Mouse (Mus musculus): ENCODE results near the gene Tctex1d4.

Tctex1d4 gene

DNA sequence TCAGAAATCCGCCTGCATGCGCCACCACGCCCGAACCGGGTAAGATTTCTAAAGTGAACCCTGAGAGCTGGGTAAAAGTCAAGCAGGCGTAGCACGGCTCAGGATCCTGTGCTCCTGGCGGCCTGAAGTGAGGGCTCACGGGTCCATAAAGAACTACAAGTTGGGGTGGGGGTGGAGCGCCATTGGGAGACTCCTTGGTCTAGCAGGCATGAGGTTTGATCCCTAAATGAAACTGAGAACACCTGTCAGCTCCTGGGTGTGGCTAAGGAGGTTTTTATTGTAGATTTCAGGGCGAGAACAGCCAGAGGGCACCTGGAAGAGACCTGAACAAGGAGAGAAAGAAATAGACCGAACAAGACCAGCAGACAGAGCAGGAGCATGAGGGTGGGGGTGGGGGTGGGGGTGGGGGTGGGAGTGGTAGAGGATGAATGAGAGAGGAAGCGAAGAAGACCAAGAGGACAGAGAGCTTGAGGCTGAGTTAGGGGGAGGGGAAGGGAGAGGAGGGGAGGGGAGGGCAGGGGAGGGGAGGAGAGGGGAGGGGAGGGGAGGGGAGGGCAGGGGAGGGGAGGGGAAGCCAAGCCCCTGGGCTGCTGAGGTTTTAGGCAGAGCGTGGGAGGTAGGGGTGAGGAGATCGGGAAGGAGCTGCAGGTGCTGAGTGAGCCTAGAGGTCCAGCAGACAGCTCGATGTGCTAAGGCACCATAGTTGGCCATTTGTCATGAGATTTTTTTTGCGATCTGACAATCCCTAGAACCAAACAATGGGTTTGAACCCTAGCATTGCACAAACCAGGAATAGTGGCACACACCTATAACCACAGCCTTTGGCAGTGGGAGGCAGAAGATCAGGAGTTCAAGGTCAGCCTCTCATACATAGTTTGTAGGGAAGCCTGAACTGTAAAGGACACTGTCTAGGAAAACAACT lies 12.0 kb downstream of the Tctex1d4 start:
- DNase-seq (ENCODE audit: low spot score in 2 of 2): no peak

DNA sequence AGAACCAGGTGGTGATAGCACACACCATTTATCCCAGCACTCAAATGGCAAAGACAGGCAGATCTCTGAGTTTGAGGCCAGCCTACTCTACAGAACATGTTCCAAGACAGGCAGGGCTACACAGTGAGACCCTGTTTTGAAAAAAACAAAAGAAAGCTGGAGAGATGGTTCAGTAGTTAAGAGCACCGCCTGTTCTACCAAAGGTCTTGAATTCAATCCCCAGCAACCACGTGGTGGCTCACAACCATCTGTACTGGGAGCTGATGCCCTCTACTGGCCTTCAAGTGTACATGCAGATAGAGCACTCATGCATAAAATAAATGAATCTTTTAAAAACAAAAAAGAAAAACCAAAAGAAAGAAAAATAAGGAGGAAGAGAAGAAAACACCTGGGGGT lies 12.6 kb downstream of the Tctex1d4 start:
- peak; percentile 60 to 74 for DNase-seq (ENCODE audit: low spot score in 2 of 2)

DNA sequence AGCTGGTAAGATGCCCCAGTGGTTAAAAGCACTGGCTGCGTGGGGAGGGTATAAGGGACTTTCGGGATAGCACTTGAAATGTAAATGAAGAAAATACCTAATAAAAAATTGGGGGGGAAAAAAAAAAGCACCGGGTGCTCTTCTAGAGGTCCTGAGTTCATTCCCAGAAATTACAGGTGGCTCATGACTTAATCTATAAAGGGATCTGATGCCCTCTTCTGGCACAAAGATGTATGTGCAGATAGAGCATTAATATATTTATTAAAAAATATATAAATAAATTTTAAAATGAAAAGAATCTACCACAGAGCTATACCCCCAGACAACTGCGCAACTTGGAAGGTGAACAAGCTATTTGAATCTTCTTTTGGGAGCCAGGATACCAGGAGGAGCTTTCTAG lies 14.0 kb downstream of the Tctex1d4 start:
- DNase-seq (ENCODE audit: low spot score in 2 of 2): no peak

DNA sequence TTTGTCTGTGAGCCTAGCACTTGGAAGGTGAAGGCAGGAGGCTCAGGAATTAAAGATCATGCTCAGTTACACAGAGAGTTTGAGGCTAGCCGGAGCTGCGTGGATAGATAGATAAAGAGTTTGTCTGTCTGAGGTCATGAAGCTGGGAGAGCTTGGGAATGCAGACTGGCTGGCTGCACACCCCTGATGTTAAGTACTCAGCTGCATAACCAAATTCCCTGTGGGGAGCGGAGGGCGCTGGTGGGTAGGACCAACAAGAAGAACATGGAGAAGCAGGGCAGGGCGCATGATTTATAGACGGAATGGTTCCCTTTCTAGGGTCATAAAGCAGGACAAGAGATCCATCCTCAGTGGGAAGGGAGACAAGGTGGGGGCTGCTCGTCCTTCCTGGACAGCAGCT lies 16.4 kb downstream of the Tctex1d4 start:
- DNase-seq (ENCODE audit: low spot score in 2 of 2): no peak

DNA sequence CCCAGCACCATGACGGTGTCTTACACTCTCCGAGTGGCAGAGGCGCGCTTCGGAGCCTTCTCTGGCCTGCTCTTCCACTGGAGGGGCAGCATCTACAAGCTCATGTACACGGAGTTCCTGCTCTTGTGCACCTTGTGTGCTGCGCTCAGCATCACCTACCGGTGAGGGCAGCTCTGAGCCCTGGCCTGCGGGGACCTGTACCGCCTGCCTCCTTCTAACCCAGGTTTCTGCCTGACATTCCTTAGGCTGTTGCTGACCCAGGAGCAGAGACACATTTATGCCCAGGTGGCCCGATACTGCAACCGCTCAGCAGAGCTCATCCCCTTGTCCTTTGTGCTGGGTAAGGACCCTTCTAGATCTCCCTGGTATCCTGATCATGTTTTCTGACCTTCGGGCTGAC lies 18.7 kb downstream of the Tctex1d4 start:
- DNase-seq (ENCODE audit: low spot score in 2 of 2): no peak

DNA sequence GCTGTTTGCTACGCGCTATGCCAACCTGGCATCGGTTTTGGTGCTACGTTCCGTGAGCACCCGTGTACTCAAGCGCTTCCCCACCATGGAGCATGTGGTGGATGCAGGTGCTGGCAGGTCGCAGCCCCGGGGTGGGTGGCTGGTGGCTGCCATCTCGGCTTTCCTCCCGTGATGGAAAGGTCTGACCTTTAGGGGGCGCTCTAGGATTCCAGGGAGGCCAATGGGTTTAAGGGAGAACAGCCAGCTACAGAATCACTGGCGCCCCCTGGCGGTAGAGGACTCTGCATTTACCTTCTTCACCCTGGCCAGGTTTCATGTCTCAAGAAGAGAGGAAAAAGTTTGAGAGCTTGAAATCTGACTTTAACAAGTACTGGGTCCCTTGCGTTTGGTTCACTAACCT lies 19.6 kb downstream of the Tctex1d4 start:
- DNase-seq (ENCODE audit: low spot score in 2 of 2): peak; percentile 81 to 88

DNA sequence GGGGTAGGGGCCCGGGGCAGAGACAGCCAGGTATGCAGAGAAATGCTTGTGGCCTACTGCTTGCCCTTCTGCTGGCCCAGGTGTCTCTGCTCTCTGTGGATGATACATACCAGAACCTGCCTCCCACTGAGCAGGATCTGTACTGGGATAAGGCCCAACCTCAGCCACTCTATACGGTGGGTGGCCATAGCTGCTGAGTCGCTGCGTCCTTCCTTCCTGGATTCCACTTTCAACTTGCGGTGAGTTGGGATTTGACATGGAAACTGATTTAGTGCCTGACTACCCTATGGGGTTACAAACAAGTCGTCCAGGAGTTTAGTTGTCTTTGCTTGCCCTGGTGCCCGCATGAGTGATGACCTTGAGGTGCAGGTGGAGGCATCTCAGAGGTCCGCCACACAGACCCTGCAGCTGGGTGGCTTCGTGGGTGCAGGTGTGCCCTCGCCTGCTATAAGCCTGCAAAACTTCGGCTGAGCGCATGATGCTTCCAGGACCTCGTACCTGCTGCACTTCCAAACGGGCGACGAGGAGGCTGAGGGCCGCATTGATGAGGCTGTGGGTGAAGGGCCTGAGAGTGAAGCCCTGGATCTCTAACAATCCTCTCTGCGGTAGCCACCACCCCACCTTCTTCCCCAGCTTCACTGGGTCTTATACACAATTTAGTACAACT lies 21.6 kb downstream of the Tctex1d4 start:
- DNase-seq (ENCODE audit: low spot score in 2 of 2): no peak

DNA sequence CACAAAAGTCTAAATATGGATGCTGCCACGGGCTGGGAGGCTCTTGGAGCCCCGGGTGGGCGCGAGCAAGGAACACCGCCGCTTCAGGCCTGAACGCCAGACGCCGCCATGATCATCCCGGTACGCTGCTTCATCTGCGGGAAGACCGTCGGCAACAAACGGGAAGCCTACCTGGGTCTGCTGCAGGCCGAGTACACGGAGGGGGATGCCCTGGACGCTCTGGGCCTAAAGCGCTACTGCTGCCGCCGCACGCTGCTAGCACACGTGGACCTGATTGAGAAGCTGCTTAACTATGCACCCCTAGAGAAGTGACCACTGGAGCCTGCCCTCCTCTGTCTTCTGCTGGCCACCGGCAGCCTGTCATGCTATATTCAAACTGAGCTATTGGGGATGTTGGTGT lies 22.2 kb downstream of the Tctex1d4 start:
- no peak for DNase-seq (ENCODE audit: low spot score in 2 of 2)

DNA sequence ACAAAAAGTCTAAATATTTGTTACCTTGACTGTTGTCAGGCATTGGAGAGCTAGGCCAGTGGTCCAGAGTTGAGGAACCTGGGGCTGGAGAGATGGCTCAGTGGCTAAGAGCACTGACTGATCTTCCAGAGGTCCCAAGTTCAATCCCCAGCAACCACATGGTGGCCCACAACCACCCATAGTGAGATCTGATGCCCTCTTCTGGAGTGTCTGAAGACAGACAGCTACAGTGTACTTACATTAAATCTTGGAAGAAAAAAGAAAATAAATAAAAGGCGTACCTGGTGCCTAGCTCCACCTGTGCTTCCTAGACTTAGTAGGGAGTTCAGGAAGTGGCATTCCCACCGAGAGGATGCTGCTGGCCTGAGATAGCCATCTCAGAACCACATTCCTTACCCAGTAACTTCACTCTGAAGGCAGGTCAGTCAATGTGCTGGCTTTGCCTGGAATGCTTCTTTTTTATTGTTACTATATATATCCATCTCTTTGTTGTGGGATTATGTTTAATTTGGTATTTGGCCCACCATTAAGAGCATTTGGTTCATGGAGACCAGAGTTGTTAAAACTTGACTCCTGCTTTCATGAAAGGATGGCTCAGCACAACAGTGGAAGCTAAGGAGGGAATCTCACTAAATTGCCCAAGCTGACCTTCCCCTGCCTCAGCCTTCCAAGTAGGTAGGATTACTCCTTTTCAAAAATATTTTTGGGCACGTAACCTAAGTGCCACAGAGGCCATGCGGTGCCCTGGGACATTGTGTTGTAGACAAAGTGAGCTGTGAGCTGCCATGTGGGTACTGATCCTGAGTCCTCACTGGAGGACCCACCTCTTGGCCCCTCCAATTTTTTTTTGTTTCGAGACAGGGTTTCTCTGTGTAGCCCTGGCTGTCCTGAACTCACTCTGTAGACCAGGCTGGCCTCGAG lies 23.0 kb downstream of the Tctex1d4 start:
- no peak for DNase-seq (ENCODE audit: low spot score in 2 of 2)

DNA sequence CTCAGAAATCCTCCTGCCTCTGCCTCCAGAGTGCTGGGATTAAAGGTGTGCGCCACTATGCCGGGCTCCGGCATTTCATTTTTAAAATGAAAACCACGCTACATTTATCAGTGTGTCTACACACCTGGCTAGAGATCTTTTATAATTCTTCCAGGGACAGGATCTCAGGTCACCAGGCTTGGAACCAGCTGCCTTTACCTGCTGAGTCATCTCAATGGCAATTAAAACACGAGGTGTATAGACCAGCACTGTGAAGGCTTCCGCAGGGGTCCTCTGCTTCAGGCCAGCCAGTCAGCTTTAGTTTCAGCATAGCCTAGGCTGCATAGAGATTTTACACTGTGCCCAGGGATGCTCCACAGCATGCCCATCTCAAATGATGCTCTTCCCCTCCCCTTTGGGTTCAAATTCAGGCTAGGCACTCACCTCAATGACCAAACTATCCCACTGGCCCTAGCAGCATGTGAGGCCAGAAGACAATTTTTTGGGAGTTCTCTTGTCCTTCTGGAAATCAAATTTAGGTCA lies 23.7 kb downstream of the Tctex1d4 start:
- DNase-seq (ENCODE audit: low spot score in 2 of 2): no peak

DNA sequence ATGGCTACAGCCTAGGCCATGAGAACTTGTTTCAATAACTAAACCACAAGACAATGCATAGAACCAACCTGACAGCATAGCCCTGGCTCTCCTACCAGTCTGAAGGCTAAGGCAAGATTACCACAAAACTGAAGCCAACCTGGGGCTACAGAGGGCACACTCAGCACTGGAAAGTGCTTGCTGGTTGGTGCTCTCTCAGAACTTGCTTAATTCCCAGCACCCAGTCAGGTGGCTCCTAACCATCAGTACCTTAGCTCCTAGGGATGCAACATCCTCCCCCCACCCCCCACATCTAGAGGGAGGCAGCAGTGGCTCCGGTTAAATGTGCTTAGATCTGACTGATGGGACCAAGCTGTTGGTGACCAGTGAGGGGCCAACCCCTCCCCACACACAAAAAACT lies 24.8 kb downstream of the Tctex1d4 start:
- DNase-seq (ENCODE audit: low spot score in 2 of 2): no peak

DNA sequence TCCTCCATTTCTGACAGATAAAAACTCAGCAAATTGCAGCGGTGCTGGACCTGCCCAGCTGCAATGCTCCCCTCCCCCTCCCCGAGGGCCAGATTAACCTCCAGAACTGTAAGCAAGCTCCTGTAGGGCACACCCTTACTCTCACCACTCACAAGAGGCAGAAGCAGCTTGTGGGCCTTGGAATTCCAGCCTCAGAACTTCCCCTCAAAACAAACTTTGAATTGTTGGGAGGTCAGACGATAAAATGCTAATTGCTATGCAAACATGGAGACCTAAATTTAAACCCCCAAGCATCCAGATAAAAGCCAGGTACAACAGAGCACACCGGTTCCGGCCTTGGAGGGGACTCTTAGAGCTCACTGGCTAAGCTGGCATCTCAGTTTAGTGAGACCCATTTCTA lies 26.1 kb downstream of the Tctex1d4 start:
- DNase-seq (ENCODE audit: low spot score in 2 of 2): no peak

DNA sequence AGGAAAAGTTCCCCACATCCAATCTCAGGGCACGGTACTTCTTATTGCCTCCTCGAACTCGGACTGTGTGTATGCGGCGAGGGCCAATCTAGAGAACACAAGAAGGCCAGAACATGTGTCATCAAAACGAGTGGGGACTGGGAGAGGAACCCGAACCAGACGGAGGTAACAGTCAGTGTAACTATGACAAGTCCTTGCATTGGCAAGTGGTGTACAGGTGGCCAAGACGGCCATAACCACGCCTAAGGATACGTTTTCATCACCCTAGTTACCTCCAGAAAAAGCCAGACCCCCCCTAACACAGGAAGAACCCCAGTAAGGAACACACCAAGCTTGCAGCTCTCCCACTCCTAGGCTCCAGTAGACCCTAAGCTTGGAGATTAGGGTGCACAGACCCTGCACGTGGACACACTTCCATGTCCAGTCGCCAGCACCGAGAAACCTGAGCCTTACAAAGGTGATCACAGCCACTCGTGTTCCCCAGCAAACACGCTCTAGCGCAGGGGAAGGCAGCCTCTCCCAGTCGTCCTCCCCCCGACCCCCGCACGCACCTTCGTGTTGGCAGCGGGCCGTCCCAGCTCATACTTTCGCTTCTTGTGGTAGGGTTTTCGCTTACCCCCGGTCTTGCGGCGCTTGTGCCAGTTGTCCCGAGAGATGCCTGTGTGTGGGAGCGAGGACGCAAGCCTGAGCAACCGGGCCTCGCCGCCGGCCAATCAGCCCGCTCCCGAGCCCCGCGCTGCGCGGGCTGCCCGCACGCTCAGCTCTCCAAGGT lies 28.6 kb downstream of the Tctex1d4 start:
- DNase-seq (ENCODE audit: low spot score in 2 of 2): no peak

DNA sequence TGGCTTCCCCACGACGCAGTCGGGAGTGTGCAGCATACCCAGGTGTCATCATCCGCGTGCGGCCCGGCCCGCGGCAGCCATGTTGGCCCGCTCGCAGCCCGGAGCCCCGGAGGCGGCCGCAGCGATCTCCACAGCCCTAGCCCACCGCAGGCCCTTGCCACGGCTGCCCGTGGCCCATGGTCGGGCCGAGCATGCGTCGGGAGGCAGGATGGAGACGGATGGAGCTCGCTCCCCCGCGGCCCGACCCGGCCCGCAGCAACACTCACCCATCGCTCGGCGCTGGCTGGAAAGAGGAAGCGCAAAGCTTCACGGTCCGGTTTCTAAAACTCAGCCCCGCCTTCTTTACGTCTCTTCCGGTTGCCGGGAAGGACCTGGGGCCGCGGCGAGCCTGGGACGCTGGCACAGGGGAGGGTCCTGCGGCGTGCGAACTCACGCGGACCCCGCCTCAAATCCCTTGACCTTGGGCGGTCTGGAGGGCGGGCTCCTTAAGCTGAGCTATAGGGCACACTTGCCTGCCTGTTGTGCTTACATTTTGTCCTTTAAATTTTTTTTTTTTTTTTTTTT lies 29.3 kb downstream of the Tctex1d4 start, which contains the start of gene Rps8:
TSS of gene Rps8 (minus strand) at position 452 of the 564 bp plus-strand sequence.
- peak; percentile 86 to 88 for DNase-seq (ENCODE audit: low spot score in 2 of 2)

DNA sequence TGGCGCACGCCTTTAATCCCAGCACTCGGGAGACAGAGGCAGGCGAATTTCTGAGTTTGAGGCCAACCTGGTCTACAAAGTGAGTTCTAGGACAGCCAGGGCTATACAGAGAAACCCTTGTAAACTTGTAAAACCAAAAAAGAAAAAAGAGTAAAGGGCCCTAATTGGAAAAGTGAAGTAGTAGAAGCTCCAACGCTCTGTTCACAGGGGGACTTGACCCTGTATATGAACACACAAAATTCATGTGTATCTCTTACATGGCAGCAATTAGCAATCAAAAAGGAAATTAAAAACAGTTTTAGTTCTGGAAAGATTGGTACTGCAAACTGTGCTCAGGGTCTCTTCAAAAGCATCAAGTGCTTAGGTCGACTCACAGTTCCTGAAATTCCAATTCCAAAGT lies 29.8 kb downstream of the Tctex1d4 start:
- no peak for DNase-seq (ENCODE audit: low spot score in 2 of 2)

DNA sequence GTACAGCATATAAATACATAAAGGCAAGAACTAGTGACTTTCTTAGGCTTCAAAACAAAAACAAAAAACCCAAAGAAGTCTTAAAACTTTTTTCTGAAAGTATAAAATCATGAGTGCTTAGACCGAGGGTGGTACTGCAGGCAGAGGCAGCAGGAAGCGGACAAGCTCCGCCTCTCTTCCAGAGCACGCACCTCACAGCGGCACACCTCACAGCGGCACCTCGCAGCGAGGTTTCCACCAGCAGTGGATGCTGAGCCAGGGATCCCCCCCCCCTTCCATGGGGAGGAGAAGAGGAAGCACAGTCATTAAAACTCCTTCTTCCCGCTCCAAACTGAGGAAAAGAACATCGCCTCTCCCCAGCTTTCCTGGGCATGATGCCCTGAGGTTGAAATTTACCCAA lies 33.1 kb downstream of the Tctex1d4 start:
- DNase-seq (ENCODE audit: low spot score in 2 of 2): no peak

DNA sequence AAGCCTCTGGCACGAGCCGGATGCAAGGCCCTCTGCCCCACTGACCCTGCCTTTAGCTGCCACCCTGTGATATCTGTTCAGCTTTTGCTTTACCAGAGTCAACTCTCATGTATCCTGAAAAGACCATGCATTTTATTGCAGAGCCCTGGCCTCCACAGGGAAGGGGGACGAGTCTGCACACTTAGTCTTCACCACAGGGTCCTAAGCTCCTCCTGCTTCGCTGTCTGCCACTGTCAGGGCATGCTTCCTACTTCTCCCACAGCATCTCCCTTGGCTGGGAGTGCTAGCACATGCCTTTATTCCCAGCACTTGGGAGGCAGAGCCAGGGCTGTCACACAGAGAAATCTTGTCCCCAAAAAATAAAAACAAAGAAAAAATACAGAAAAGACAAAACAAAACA lies 34.6 kb downstream of the Tctex1d4 start:
- no peak for DNase-seq (ENCODE audit: low spot score in 2 of 2)

DNA sequence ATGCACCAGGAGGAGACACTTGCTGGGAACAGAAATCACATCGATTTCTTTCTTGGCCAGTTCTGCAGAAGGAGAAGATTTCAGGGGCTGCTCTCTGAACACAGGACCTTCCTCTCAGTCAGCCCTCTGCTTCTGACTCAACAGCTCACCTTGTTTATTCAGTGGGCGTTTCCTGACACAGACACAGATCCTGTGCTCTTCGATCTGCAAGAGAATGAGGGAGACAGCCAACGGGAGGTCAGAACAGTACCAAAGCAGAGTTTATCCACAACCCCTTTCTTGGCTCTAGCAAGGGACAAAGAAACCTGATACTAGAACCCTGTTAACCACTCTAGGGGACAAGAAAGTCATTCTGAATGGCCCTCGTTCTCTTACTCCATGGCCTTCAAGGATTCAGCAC lies 43.3 kb downstream of the Tctex1d4 start:
- no peak for DNase-seq (ENCODE audit: low spot score in 2 of 2)

All from spleen, postnatal 36 days (tissue).